Mouse (Mus musculus) layer of hippocampus, postnatal 36 days (tissue): ENCODE measurements around the gene Cfap36. TPM values are rescaled to one million over a fixed set of nuclear protein-coding genes. Genes with fewer than 3 reads are reported as not detected.
A peak's percentile ranks its signal among the peaks of the same experiment; 100 is the strongest.

Source experiments
- DNase-seq, 2 experiments: peaks; one replicate each; pipeline ENCODE4 v3.0.0; 2022
- total RNA-seq, 2 experiments: library from RNA; stranded (reverse); gene quantifications; 2 replicates each; pipeline ENCODE4 v1.2.3; 2021

Cfap36 gene
- total RNA-seq, 2 experiments from 2014 or later = 121 to 128 TPM

- no peak for DNase-seq
Measured at GRCm38 (mm10) chr11:29179319-29179718, 67.9 kb downstream of the Cfap36 start.

- no peak for DNase-seq
Measured at GRCm38 (mm10) chr11:29173706-29174436, 73.3 kb downstream of the Cfap36 start.

GRCm38 (mm10) chr11:29173125-29173631, 74.0 kb downstream of the Cfap36 start:
- no peak for DNase-seq

GRCm38 (mm10) chr11:29172563-29173124, 74.6 kb downstream of the Cfap36 start, which contains the start of gene Ppp4r3b:
Gene Ppp4r3b (plus strand): TSS chr11:29172890.
- peak; percentile 95 to 97 for DNase-seq

DNA sequence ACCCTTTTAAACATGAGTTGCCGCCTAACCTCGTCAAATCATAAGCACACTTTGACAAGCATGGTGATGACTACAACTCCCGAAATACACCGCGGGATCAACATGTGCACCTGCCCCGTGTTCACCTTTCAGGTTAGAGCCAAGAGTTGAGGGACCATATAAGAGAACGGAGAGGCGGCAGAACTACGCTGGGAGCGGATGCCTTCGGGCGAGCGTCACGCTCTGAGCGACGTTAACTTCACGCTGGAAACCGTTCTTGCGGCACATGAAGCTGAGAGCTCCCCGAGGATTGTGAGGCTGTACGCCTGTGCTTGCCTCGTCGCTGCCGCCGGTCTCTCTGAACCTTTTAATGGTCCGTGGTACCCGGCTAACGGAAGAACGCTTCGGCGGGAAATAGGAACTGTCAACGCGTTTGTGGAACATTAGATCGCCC, 75.2 kb downstream of the Cfap36 start:
- peak; percentile 53 to 61 for DNase-seq

Other genes starting within 250 kb of the Cfap36 start
- gene Pnpt1, start 116.7 kb downstream of the Cfap36 start, total RNA-seq = 10 to 100 TPM; 19.6 to 27.2 TPM
- gene Ppp4r3b, start 74.5 kb downstream of the Cfap36 start, total RNA-seq = 10 to 100 TPM; 52.5 to 57.7 TPM
- gene Ccdc88a, start 126.2 kb upstream of the Cfap36 start, total RNA-seq = 10 to 100 TPM; 62.9 to 73.6 TPM